Mouse (Mus musculus) kidney, embryonic 16.5 days (tissue): Measurements from ENCODE around the gene Rfxank. TPM values are rescaled to one million over a fixed set of nuclear protein-coding genes. Genes with fewer than 3 reads are reported as not detected.

ENCODE experiments used
- ATAC-seq: fragments of 200-750 bp; cut with Nextera tagmentation; 2 replicates; pipeline ENCODE4 v1.8.0; 2017; ENCODE audit warnings: moderate TSS enrichment; ENCODE audit not compliant: low FRiP score, low TSS enrichment
- H3K27ac ChIP-seq: fragments of 300-500 bp; sonication (generic); 2 replicates; pipeline ENCODE4 v1.5.1; 2014; ENCODE audit warnings: low read length
- H3K27me3 ChIP-seq: fragments of 300-500 bp; sonication (generic); 2 replicates; pipeline ENCODE4 v1.6.1; 2014; ENCODE audit warnings: low read length, control low read depth, mixed read lengths; ENCODE audit not compliant: insufficient read depth
- H3K36me3 ChIP-seq: fragments of 300-500 bp; sonication (generic); 2 replicates; pipeline ENCODE4 v1.6.1; 2014; ENCODE audit warnings: low read length, control low read depth, mixed read lengths; ENCODE audit not compliant: insufficient read depth
- H3K4me1 ChIP-seq: fragments of 300-500 bp; sonication (generic); 2 replicates; pipeline ENCODE4 v1.6.1; 2014; ENCODE audit warnings: low read length, control low read depth, mixed read lengths; ENCODE audit not compliant: insufficient read depth
- H3K4me2 ChIP-seq: fragments of 300-500 bp; sonication (generic); replicated peaks from 2 replicates; pipeline ENCODE4 v1.6.1; 2014; ENCODE audit warnings: low read depth, low read length
- H3K4me3 ChIP-seq: fragments of 300-500 bp; sonication (generic); 2 replicates; pipeline ENCODE4 v1.5.1; 2014; ENCODE audit warnings: mild to moderate bottlenecking, low read length
- H3K9ac ChIP-seq: fragments of 300-500 bp; sonication (generic); replicated peaks from 2 replicates; pipeline ENCODE4 v1.6.1; 2014; ENCODE audit warnings: low read length
- H3K9me3 ChIP-seq: fragments of 300-500 bp; sonication (generic); 2 replicates; pipeline ENCODE4 v1.6.1; 2016; ENCODE audit warnings: low read length, control low read depth
- WGBS: fragments of 180-500 bp; shearing (Covaris S2); extraction: QIAGEN DNeasy Blood & Tissue Kit; methylation state at CpG from one replicate; pipeline ENCODE4 v1.1.7; 2014; 5-methylcytosine and 5-hydroxymethylcytosine counted together
- polyA plus RNA-seq: library from polyadenylated mRNA; unstranded; fragments of >200 nt; fragmentation: Nextera tagmentation; extraction: Ambion mirVana; gene quantifications from 2 replicates; pipeline ENCODE4 v1.2.1, GENCODE M21; 2015

Gene Rfxank
- polyA plus RNA-seq, 1 experiment from 2014 or later, result 20.4 TPM

GRCm38 (mm10) chr8:70172043-70172681 lies 33.2 kb upstream of the Rfxank start, which contains the start of gene Tmem161a:
Tmem161a (plus strand) TSS chr8:70172356.
- H3K27me3 ChIP-seq, result peaks cover 2% of the 10 kb centered on the region
- H3K9me3 ChIP-seq, result no peaks in the 10 kb centered on the region
- 2% methylated on average over 27 of the region's 27 CpGs for WGBS

GRCm38 (mm10) chr8:70171240-70171639 lies 32.3 kb upstream of the Rfxank start:
- H3K4me1 ChIP-seq, result peaks cover 20% of the 10 kb centered on the region
- no peaks in the 10 kb centered on the region for H3K9me3 ChIP-seq
- 73% methylated on average over 7 of the region's 7 CpGs for WGBS
- H3K27ac ChIP-seq, result peak overlapping the region; percentile 25; the same call in 1 of the 2 replicates
- H3K4me2 ChIP-seq, result peak overlapping the region; percentile 66; the same call in 1 of the 2 replicates
- no peak overlapping the region for H3K4me3 ChIP-seq
- ATAC-seq, result no peak
- peaks cover 4% of the 10 kb centered on the region for H3K27me3 ChIP-seq
- H3K9ac ChIP-seq, result no peak overlapping the region; the same call in 1 of the 2 replicates
- no peaks in the 10 kb centered on the region for H3K36me3 ChIP-seq

More at GRCm38 (mm10) chr8:70172043-70172681, 33.2 kb upstream of the Rfxank start, which contains the start of gene Tmem161a:
- Histone ChIP-seq H3K9ac (peak within 1 kb of the TSS; percentile 81), H3K36me3 (peaks cover 7% of the 10 kb centered on the region; the same call in 1 of the 2 replicates), H3K27ac (peak within 1 kb of the TSS; percentile 25), H3K4me3 (peak within 1 kb of the TSS; percentile 72), H3K4me2 (peak within 1 kb of the TSS; percentile 66), H3K4me1 (peaks cover 14% of the 10 kb centered on the region; the same call in 1 of the 2 replicates)
- ATAC-seq, result peak; percentile 96

- peaks cover 6% of the 10 kb centered on the region for H3K27me3 ChIP-seq
- ATAC-seq, result no peak
- H3K4me2 ChIP-seq, result no peak overlapping the region
- 61% methylated on average over 3 of the region's 3 CpGs for WGBS
- no peaks in the 10 kb centered on the region for H3K36me3 ChIP-seq
- H3K9ac ChIP-seq, result no peak overlapping the region
- no peak overlapping the region for H3K4me3 ChIP-seq
- no peaks in the 10 kb centered on the region for H3K9me3 ChIP-seq
- no peak overlapping the region for H3K27ac ChIP-seq
- peaks cover 25% of the 10 kb centered on the region for H3K4me1 ChIP-seq
These were observed 31.8 kb upstream of the Rfxank start for GRCm38 (mm10) chr8:70170748-70171147.

- H3K27me3 ChIP-seq, result peaks cover 9% of the 10 kb centered on the region
- H3K36me3 ChIP-seq, result no peaks in the 10 kb centered on the region
- H3K4me2 ChIP-seq, result no peak overlapping the region
- H3K9me3 ChIP-seq, result no peaks in the 10 kb centered on the region
- WGBS, result 75% methylated on average over 3 of the region's 3 CpGs
- H3K4me3 ChIP-seq, result no peak overlapping the region
- ATAC-seq, result no peak
- H3K4me1 ChIP-seq, result peaks cover 26% of the 10 kb centered on the region
- no peak overlapping the region for H3K9ac ChIP-seq
- H3K27ac ChIP-seq, result no peak overlapping the region
These were observed 31.2 kb upstream of the Rfxank start for GRCm38 (mm10) chr8:70170116-70170515.

GRCm38 (mm10) chr8:70166504-70167110 lies 27.7 kb upstream of the Rfxank start:
- peaks cover 17% of the 10 kb centered on the region for H3K4me1 ChIP-seq
- no peaks in the 10 kb centered on the region for H3K36me3 ChIP-seq
- peak overlapping the region; percentile 63 for H3K4me2 ChIP-seq
- no peaks in the 10 kb centered on the region for H3K9me3 ChIP-seq
- peak; percentile 83 for ATAC-seq
- H3K9ac ChIP-seq, result peak overlapping the region; percentile 55
- peak overlapping the region; percentile 39 for H3K4me3 ChIP-seq
- WGBS, result under 1% methylated on average over 21 of the region's 21 CpGs
- H3K27ac ChIP-seq, result no peak overlapping the region
- peaks cover 9% of the 10 kb centered on the region for H3K27me3 ChIP-seq

- no peaks in the 10 kb centered on the region for H3K9me3 ChIP-seq
- H3K4me1 ChIP-seq, result peaks cover 15% of the 10 kb centered on the region
- H3K4me3 ChIP-seq, result no peak overlapping the region
- peaks cover 13% of the 10 kb centered on the region for H3K27me3 ChIP-seq
- H3K36me3 ChIP-seq, result no peaks in the 10 kb centered on the region
- no peak overlapping the region for H3K27ac ChIP-seq
- 80% methylated on average over 3 of the region's 3 CpGs for WGBS
- H3K4me2 ChIP-seq, result no peak overlapping the region
- ATAC-seq, result no peak
- H3K9ac ChIP-seq, result no peak overlapping the region
These were observed 24.4 kb upstream of the Rfxank start for GRCm38 (mm10) chr8:70163316-70163715.

GRCm38 (mm10) chr8:70160015-70160414 lies 21.1 kb upstream of the Rfxank start:
- Histone ChIP-seq H3K9me3 (no peaks in the 10 kb centered on the region), H3K27ac (no peak overlapping the region), H3K36me3 (no peaks in the 10 kb centered on the region), H3K4me2 (no peak overlapping the region), H3K4me3 (no peak overlapping the region), H3K9ac (no peak overlapping the region), H3K4me1 (peaks cover 4% of the 10 kb centered on the region; the same call in 1 of the 2 replicates), H3K27me3 (0 out of 2 replicates have a peak, but pooled peaks cover 3% of the 10 kb centered on the region)
- 68% methylated on average over 13 of the region's 13 CpGs for WGBS
- ATAC-seq, result no peak

- Histone ChIP-seq H3K4me2 (no peak overlapping the region), H3K36me3 (no peaks in the 10 kb centered on the region), H3K4me3 (no peak overlapping the region), H3K27me3 (0 out of 2 replicates have a peak, but pooled peaks cover 3% of the 10 kb centered on the region), H3K27ac (no peak overlapping the region), H3K4me1 (peaks cover 4% of the 10 kb centered on the region; the same call in 1 of the 2 replicates), H3K9me3 (no peaks in the 10 kb centered on the region), H3K9ac (no peak overlapping the region)
- no peak for ATAC-seq
- 81% methylated on average over 4 of the region's 4 CpGs for WGBS
These were observed 20.3 kb upstream of the Rfxank start for GRCm38 (mm10) chr8:70159211-70159610.

GRCm38 (mm10) chr8:70158069-70158853 lies 19.3 kb upstream of the Rfxank start:
- Histone ChIP-seq H3K4me1 (peaks cover 4% of the 10 kb centered on the region; the same call in 1 of the 2 replicates), H3K27ac (no peak overlapping the region), H3K4me2 (peak overlapping the region; percentile 84), H3K27me3 (0 out of 2 replicates have a peak, but pooled peaks cover 3% of the 10 kb centered on the region), H3K36me3 (no peaks in the 10 kb centered on the region), H3K9ac (peak overlapping the region; percentile 62), H3K9me3 (no peaks in the 10 kb centered on the region), H3K4me3 (peak overlapping the region; percentile 54)
- 11% methylated on average over 39 of the region's 40 CpGs for WGBS
- peak; percentile 94 for ATAC-seq
